Mouse (Mus musculus) heart, adult 2 months (tissue): Measurements from ENCODE around the gene Ntmt1.

Source experiments
- CTCF ChIP-seq: fragments of 200-600 bp; IDR thresholded peaks from 2 replicates; pipeline ENCODE4 v1.8.1; 2022; ENCODE audit warnings: antibody characterized with exemption, mild to moderate bottlenecking, moderate library complexity
- EP300 ChIP-seq: fragments of 200-500 bp; IDR thresholded peaks from 2 replicates; pipeline ENCODE4 v1.6.1; 2011; ENCODE audit warnings: low read depth, low read length, control low read depth; ENCODE audit not compliant: insufficient read depth
- POLR2A ChIP-seq: fragments of 200-500 bp; IDR thresholded peaks from 2 replicates; pipeline ENCODE4 v1.6.1; 2011; ENCODE audit warnings: mild to moderate bottlenecking, low read depth, low read length, control low read depth; ENCODE audit not compliant: insufficient read depth

DNA sequence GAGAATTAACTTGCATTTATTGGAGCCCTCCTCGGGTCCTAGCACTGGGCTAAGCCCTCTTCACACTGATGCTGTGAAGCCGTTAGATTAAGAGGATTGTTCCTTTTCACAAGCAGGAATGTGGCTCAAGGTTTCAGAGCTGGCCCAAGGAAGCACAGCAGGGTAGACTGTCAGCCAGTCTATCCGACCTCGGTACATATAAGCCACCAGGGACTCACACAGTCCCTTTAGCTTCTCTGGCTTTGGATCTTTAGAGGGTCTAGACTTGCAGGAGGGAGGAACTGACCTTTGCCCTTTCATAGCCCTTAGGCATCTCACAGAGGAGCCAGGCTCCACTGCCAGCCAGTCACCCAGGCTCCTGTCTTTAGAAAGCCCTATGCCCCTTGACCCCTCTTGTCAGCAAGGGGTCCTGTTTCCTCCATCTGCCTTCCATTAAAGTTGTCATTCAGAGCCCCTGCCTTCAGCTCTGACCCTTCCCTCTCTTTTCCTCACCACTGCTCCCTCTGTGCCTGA lies 22.7 kb downstream of the Ntmt1 start, which contains the start of gene Asb6:
- TF ChIP-seq CTCF, result no peak
- TF ChIP-seq POLR2A, result no peak
- no peak for TF ChIP-seq EP300
